Mouse (Mus musculus): ENCODE data around the gene Plin4. TPM values are rescaled to one million over a fixed set of nuclear protein-coding genes. Genes with fewer than 3 reads are reported as not detected.

The Plin4 gene
- total and polyA plus RNA-seq, 3 experiments, result 0.04 TPM; not detected in 1

DNA sequence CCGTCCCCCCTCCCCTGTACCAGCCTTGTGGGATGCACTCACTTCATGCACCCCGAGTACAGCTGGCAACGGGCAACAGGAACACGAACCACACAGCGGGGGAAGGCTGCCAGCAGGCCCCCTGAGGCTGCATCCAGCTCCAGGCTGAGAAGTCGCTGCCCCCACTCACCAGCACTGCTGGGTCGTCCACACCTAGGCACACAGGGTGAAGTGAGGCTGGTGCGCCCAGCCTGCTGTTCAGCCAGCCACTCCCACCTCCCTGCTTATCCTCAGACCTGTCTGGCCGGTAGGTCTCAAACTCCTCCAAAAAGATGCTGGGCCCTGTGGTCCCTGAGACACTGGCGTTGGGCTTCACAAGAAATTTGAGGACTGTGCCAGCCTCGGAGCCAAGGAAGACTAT lies 16.6 kb upstream of the Plin4 start:
- dilution Hi-C loops (cut with MboI; ENCODE audit: extremely low pct_ligation_motif_present, extremely low pct_unique_long_range_greater_than_20kb, low sequenced_read_pairs), result no loop called here
- in situ Hi-C loops (cut with MboI; ENCODE audit: low pct_ligation_motif_present, low pct_unique_long_range_greater_than_20kb, low sequenced_read_pairs), result loop anchor here (5.0 kb wide), 1 partner anchor 36 kb away; the partner anchor contains the start of gene Tnfaip8l1

GRCm38 (mm10) chr17:56125276-56125630 lies 15.7 kb upstream of the Plin4 start:
- H3K27me3 ChIP-seq (replicated peaks), result peaks cover 16% of the 10 kb centered on the region
- TF ChIP-seq MXI1 (IDR thresholded peaks at IDR 0.05; ENCODE audit: low read depth, low read length) (no peak), MAZ (IDR thresholded peaks at IDR 0.05; ENCODE audit: low read depth, low read length) (no peak), KAT2A (IDR thresholded peaks at IDR 0.05; ENCODE audit: insufficient replicate concordance, low read length) (no peak), ZC3H11A (IDR thresholded peaks at IDR 0.05; ENCODE audit: low read depth, low read length) (no peak), ETS1 (conservative IDR thresholded peaks at IDR 0.05; ENCODE audit: low read depth, low read length) (no peak), CHD1 (IDR thresholded peaks at IDR 0.05; ENCODE audit: low read depth, low read length) (no peak), TBP (conservative IDR thresholded peaks at IDR 0.05; ENCODE audit: low read depth, low read length) (no peak), MAX (IDR thresholded peaks at IDR 0.05; ENCODE audit: low read length) (no peak), UBTF (IDR thresholded peaks at IDR 0.05; ENCODE audit: low read depth, low read length) (no peak), ZKSCAN1 (IDR thresholded peaks at IDR 0.05; ENCODE audit: borderline replicate concordance, low read depth, low read length) (no peak), EP300 (IDR thresholded peaks at IDR 0.05; ENCODE audit: low read length) (no peak)
- no peak overlapping the region for H3K27ac ChIP-seq (ENCODE audit: insufficient read depth, low read depth)
- peaks cover 20% of the 10 kb centered on the region for H3K9me3 ChIP-seq (replicated peaks; ENCODE audit: low read length)
- peaks cover 0 to 31% of the 10 kb centered on the region in 2 experiments for H3K36me3 ChIP-seq (replicated peaks in 1 of 2; ENCODE audit: control insufficient read depth in 1 of 2, insufficient read depth in 1 of 2, low read length in 1 of 2)
- no peak for DNase-seq (ENCODE audit: extremely low read depth)
- no peak overlapping the region for H3K4me3 ChIP-seq (replicated peaks in 1 of 3; ENCODE audit: low read depth in 2 of 3, low read length in 2 of 3, poor library complexity in 1 of 3)
- dilution Hi-C loops (cut with MboI; ENCODE audit: extremely low pct_ligation_motif_present, extremely low pct_unique_long_range_greater_than_20kb, low sequenced_read_pairs) (no loop called here), in situ Hi-C loops (cut with MboI; ENCODE audit: low pct_ligation_motif_present, low pct_unique_long_range_greater_than_20kb, low sequenced_read_pairs) (loop anchor here (5.0 kb wide), 1 partner anchor 37 kb away; the partner anchor contains the start of gene Tnfaip8l1)
- H3K9ac ChIP-seq (ENCODE audit: insufficient read depth, low read depth), result no peak overlapping the region
- no peaks in the 10 kb centered on the region for H3K79me2 ChIP-seq (replicated peaks; ENCODE audit: control insufficient read depth, extremely low read depth, insufficient read depth, poor library complexity, severe bottlenecking)
- no peak overlapping the region for H3K4me2 ChIP-seq (ENCODE audit: insufficient read depth, low read depth, poor library complexity, severe bottlenecking)
- H3K4me1 ChIP-seq (ENCODE audit: control insufficient read depth in 1 of 2, insufficient read depth in 2 of 2), result no peaks in the 10 kb centered on the region

More for the DNA sequence above, 16.6 kb upstream of the Plin4 start:
- no peak overlapping the region for H3K4me2 ChIP-seq (ENCODE audit: insufficient read depth, low read depth, poor library complexity, severe bottlenecking)
- peaks cover 7% of the 10 kb centered on the region for H3K27me3 ChIP-seq (replicated peaks)
- no peak overlapping the region for H3K9ac ChIP-seq (ENCODE audit: insufficient read depth, low read depth)
- no peak for TF ChIP-seq E2F4 (IDR thresholded peaks at IDR 0.05; ENCODE audit: insufficient replicate concordance, low read depth, low read length)
- TF ChIP-seq ZNF384 (IDR thresholded peaks at IDR 0.05; ENCODE audit: low read depth, low read length), result no peak
- no peak for TF ChIP-seq CTCF (conservative IDR thresholded peaks at IDR 0.05 in 1 of 2, IDR thresholded peaks at IDR 0.05 in 1 of 2; ENCODE audit: low read depth in 2 of 2, low read length in 2 of 2)
- TF ChIP-seq TCF12 (IDR thresholded peaks at IDR 0.05; ENCODE audit: low read depth, low read length), result no peak
- TF ChIP-seq IRF4 (IDR thresholded peaks at IDR 0.05; ENCODE audit: low read depth, low read length), result no peak
- no peak for TF ChIP-seq MAZ (IDR thresholded peaks at IDR 0.05; ENCODE audit: low read depth, low read length)
- TF ChIP-seq BHLHE40 (IDR thresholded peaks at IDR 0.05; ENCODE audit: low read depth, low read length), result no peak
- no peak for TF ChIP-seq UBTF (IDR thresholded peaks at IDR 0.05; ENCODE audit: low read depth, low read length)
- TF ChIP-seq NRF1 (IDR thresholded peaks at IDR 0.05; ENCODE audit: low read depth, low read length), result no peak
- no peak for TF ChIP-seq JUND (conservative IDR thresholded peaks at IDR 0.05; ENCODE audit: low read depth, low read length)
- no peak for TF ChIP-seq EP300 (IDR thresholded peaks at IDR 0.05; ENCODE audit: low read length)
- TF ChIP-seq SIN3A (IDR thresholded peaks at IDR 0.05; ENCODE audit: low read length), result no peak
- no peak for TF ChIP-seq CHD2 (IDR thresholded peaks at IDR 0.05; ENCODE audit: low read length)
- no peak for TF ChIP-seq ELF1 (IDR thresholded peaks at IDR 0.05; ENCODE audit: low read depth, low read length)
- no peak for DNase-seq (ENCODE audit: extremely low read depth)
- no peak overlapping the region for H3K4me3 ChIP-seq (replicated peaks in 1 of 3; ENCODE audit: low read depth in 2 of 3, low read length in 2 of 3, poor library complexity in 1 of 3)
- peaks cover 22% of the 10 kb centered on the region for H3K9me3 ChIP-seq (replicated peaks; ENCODE audit: low read length)
- no peaks in the 10 kb centered on the region for H3K4me1 ChIP-seq (ENCODE audit: control insufficient read depth in 1 of 2, insufficient read depth in 2 of 2)
- H3K36me3 ChIP-seq (replicated peaks in 1 of 2; ENCODE audit: control insufficient read depth in 1 of 2, insufficient read depth in 1 of 2, low read length in 1 of 2), result peaks cover 0 to 41% of the 10 kb centered on the region in 2 experiments
- no peaks in the 10 kb centered on the region for H3K79me2 ChIP-seq (replicated peaks; ENCODE audit: control insufficient read depth, extremely low read depth, insufficient read depth, poor library complexity, severe bottlenecking)
- no peak overlapping the region for H3K27ac ChIP-seq (ENCODE audit: insufficient read depth, low read depth)
